Mouse (Mus musculus): ENCODE data around the gene Dmrta1.

DNA sequence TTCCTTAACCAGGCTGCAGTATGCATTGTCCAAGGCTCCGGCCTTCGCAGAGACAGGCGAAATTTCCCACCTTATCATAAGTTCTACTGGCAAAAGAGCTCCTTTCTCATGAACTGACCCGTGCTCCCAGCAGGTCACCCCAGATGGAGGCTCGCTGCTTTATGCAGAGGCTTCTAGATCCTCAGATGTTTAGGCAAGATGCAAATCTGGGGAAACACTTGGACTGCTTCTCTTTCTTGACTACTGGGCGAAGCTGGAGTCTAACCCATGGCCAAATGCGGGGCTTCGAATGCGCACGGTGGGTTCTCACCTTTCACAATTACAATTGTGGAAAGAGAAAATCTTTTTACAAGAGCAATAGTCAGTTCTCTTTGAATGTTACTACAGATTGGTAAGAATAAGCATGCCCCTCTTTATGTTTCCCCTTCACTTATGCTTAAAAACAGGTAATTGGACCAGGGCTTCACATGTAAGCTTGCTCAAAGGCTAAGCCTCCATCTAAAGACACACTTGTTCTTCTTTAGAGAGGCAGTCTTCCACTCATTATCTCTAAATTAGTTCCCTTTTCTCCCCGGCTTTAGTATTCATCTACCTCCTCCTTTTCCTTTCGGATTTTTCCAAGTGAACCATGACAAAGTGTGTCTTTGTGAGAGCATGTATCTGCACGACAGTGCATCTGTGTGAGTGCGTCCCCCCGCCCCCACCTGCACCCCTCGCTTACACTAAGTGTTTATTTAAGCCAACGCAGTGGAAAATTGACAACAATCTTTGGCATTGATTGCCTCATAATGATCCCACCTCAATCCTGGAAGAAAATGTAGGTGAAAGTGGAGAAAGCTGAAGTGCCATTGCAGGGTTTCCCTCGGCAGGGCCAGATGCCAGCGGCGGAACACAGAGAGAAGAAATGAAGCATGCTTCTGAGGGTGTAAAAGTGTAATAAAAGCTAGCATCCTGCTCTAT, 28.6 kb upstream of the Dmrta1 start:
- TF ChIP-seq GATA1 (IDR thresholded peaks at IDR 0.05; ENCODE audit: borderline replicate concordance, low read length) (no peak), FLI1 (IDR thresholded peaks at IDR 0.05; ENCODE audit: low read length) (no peak)

All from megakaryocyte, embryonic 14.5 days (primary cell).